Mouse (Mus musculus) cerebral cortex, adult 2 months (tissue): ENCODE measurements around the gene Slitrk5.

Experiments
- WGBS: fragments of 180-500 bp; shearing (Covaris S2); methylation state at CpG from one replicate; pipeline ENCODE4 v1.1.7; 2018; 5-methylcytosine and 5-hydroxymethylcytosine counted together

Slitrk5 gene

DNA sequence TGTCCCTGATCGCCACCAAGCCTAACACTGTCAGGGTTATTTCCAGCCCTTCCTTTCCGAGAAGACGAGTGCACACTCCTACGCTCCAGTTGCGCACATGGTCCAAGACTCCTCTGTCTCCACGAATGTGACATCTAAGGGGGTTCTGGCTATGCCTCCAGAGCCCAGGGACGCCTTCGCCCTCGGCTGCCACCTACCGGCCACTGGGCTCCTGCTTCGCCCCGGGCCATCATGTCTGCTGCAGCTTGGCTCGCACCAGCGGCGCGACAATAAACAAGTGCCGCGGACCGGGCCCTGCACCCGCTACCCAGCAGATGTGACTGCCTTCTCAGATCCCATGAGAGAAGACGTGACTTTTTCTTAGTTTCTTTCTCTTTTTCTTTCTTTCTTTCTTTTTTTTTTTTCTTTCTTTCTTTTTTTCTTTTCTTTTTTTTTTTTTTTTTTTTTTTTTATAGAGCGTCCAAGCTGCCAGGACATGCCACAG is at the start of gene Slitrk5:
TSS of gene Slitrk5 (plus strand) at position 434 of the 484 bp plus-strand sequence.
- WGBS: under 1% methylated on average over 22 of the region's 22 CpGs

DNA sequence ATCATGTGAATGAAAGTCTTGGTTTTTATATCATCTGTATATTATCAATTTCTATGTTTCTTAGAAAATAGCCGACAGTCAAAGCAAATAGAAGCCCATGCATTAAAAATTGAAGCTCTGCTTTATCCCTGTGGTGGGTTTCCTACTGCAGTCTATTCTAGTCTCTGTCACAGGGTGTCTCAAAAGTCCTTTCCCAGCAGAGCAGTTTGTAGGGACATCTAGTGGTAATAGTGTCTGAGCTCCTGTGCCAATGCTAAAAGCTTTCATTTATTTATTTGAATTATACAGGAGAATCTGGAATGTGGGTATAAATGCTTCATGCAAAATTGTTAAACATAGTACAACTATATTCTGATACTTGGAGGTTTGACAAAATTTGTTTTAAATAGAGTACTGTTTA is 2.0 kb upstream of the Slitrk5 start:
- WGBS: 13% methylated on average over 1 of the region's 1 CpGs

DNA sequence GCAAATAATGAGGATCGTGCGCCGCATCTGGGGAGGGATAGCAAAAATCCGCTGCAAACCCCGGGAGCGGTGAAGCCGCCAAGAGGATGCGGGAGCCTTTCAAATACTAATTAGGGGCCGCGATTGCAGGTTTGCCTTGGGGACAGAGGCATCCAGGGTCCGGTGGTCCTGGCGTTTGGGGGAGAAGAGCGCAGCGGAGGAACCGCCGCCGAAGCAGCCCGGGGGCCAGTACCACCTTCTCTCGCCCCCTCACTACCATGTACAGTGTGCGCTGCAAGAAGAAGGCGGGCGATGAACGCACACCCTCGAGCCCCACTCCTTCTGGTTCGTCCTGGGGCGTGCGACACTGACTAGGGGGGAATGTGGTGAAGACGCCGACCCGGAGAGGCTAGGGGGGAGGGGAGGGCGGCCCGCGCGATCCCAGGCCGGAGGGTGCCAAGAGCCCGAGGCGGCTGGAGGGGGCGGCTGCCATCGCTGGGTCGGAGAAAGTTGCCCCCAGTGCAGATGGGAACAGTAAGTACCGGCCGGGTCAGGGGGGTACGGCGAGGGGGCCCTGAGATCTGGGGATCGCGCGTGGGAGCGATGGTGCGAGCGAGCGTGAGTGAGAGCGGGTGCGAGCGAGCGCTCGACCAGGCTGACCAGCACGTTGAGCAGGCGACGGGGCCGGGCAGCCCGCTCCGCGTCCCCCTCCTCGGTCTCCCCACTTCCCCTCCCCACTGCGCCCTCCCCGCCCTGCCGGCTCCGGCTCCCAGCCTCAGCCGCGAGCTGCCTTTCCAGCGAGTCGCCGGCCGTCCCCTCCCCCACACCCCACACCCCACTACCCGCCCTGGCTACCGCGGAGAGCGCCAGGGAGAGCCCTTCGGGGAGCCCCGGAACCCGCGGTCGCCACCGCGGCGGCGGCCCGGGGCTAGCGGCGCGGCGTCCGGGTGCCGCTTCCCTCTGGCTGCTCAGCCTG is 591 bp downstream of the Slitrk5 start:
- WGBS: under 1% methylated on average over 83 of the region's 94 CpGs

DNA sequence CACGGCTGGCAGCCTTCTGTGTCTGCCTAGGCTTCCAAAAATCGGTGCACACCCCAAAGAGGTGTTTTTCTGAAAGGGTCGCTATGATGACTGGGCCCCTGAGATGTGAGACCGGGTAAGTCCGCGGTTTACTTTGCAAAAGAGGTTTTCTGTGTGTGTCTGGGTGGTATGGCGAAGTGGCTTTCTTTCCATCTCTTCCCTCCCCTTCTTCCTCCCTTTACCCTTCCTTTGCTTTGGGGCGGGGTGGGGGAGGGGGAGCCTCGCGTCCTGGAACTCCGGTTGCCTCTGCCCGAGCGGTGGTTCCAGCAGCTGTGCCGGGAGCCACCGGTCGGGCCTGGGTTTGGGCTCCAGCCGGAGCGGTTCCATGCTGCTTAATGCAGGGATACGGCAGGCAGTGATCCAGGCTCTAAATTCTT is 1.3 kb downstream of the Slitrk5 start:
- WGBS: 2% methylated on average over 19 of the region's 19 CpGs

DNA sequence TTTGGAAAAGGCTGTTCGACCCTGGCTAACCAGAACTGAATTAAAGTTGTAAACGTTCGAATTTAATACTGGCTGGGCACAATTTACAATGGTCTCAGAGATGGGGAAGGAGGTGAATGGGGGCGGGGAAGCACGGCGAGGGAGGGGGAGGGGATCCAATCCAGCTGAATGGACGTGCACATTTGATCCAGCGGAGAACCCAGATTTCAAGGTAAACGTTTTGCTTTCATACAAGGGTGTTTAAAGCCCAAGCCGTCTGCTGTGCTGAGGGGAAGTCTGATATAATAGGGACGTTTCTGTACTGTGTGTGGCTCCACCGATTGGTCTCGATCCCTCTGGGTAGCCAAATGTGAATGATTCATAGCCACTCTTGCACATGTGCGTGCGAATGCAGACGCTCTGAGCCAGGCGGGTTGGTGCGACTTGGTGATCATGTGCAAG is 2.0 kb downstream of the Slitrk5 start:
- under 1% methylated on average over 18 of the region's 18 CpGs for WGBS

DNA sequence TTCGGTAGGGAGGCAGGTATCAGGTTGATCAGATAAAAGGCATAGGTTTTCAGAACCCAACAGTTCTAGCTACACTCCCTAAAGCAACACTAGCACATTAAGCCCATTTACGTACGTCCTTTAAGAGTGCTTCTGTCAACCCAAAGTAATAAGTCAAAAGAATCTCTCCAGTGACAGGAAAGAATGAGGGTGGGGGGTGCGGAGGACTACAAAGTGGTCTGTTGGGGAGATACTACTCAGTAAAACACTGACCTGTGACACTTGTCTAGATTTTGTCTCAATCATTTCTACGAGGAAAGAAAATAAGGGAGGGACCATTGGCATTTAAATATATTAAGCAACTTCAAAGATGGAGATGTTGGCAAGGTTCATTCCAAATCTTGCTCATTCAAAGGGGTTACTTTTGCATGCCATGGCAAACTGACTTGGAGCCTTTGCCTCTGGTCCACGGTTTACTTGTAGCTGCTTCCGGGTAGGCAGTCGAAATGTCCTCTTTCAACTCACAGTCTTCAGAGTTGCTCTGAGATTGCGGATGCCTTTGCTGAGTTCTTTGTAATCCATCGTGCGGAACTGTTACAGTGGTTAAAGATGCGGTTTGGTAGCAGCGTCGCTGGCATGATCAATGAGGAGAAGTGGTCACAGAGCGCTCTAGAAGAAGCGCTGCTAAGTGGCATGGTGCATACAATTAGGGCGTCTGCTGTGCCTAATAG is 2.6 kb downstream of the Slitrk5 start:
- 5% methylated on average over 17 of the region's 17 CpGs for WGBS

DNA sequence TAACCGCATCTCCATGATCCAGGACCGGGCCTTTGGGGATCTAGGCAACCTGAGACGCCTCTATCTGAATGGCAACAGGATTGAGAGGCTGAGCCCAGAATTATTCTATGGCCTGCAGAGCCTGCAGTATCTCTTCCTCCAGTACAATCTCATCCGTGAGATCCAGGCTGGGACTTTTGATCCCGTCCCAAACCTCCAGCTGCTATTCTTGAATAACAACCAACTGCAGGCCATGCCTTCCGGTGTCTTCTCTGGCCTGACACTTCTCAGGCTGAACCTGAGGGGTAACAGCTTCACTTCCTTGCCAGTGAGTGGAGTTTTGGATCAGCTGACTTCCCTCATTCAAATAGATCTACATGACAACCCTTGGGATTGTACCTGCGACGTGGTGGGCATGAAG is 5.4 kb downstream of the Slitrk5 start:
- WGBS: 69% methylated on average over 8 of the region's 8 CpGs

DNA sequence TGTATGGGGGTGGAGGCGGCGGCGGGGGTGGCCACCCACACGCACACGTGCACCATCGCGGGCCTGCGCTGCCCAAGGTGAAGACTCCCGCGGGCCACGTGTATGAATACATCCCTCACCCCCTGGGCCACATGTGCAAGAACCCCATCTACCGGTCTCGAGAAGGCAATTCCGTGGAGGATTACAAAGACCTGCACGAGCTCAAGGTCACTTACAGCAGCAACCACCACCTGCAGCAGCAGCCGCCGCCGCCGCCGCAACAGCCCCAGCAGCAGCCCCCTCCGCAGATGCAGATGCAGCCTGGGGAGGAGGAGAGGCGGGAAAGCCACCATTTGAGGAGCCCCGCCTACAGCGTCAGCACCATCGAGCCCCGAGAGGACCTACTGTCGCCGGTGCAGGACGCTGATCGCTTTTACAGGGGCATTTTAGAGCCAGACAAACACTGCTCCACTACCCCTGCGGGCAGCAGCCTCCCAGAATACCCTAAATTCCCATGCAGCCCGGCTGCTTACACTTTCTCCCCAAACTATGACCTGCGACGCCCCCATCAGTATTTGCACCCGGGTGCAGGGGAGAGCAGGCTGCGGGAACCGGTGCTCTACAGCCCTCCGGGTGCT is 6.3 kb downstream of the Slitrk5 start:
- WGBS: under 1% methylated on average over 38 of the region's 38 CpGs

DNA sequence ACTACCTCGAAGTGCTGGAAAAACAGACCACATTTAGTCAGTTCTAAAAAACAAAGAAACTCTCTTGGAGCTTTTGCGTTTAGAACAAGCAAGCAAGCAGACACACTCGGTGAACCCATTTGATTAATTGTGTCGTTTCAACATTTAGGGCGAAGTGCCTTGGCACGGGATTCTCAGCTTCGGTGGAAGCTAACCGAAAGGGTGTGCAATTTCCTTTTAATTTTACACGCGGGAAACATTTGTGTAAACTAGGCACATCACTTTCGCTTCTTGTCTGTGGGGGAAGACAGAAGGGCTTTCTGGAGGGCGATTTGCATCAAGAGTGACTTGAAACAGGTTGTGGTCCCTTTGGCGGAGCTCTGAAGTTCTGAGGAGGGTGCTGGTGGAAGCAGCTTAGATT is 6.9 kb downstream of the Slitrk5 start:
- WGBS: 4% methylated on average over 13 of the region's 13 CpGs

DNA sequence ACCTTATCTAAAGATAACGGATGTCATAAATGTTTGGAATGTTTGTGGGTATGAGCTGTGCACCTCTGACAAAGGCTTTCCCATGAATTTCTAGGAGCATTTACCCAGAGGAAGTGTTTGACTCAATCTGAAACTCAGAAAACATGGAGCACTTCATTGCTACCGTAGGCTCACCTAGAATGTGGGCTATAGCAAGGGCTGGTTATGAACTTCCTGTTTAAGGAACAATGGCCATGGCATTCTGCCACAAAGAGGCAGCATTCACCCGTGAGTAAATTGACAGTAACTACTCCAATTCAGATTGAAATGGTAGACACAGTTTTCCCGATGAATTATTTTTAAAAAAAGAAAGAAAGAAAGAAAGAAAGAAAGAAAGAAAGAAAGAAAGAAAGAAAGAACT is 8.6 kb downstream of the Slitrk5 start:
- WGBS: 48% methylated on average over 4 of the region's 4 CpGs

DNA sequence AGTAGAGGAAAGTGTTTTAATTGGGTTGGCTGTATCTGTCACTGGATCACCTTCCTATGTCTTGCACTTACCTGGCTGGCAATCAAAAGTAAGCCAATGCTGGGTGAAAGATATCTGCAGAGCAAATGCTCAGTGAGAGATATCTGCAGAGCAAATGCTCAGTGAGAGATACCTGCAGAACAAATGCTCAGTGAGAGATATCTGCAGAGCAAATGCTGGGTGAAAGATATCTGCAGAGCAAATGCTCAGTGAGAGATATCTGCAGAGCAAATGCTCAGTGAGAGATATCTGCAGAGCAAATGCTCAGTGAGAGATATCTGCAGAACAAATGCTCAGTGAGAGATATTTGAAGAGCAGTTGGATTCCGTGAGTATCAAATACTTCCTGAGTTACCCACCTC is 15.2 kb downstream of the Slitrk5 start:
- WGBS: 80% methylated on average over 1 of the region's 1 CpGs

DNA sequence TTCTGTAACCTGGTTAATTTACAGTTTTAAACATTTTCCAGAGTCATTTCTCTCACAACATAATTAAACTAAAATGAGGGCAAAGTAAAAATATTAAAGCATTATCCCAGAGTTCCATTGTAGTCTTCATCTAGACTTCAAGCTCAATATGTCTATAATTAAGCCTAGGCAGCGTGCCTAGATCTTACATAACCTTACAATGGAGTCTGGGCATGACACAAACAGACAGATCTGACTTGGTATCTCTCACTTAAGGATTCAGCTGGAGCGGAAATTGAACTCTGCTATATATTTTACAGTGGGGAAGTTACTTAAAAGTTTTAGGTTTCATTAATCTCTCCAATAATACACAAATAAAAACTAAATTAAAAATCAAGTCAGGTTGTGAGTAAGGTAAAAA is 54.9 kb downstream of the Slitrk5 start:
- 52% methylated on average over 2 of the region's 2 CpGs for WGBS
